Mouse (Mus musculus) layer of hippocampus, adult 9-10 months (tissue): Measurements from ENCODE around the gene Btbd19.

Source experiments
- DNase-seq: peaks from one replicate; pipeline ENCODE4 v3.0.0; 2022; ENCODE audit warnings: low spot score

The Btbd19 gene

GRCm38 (mm10) chr4:117133817-117134600 is 8.5 kb upstream of the Btbd19 start, which contains the start of gene Plk3:
Gene Plk3, minus strand, starts transcription at chr4:117133963.
- peak; percentile 97 for DNase-seq

- DNase-seq: no peak
These were observed 7.9 kb upstream of the Btbd19 start for GRCm38 (mm10) chr4:117133366-117133796.

- no peak for DNase-seq
These were observed 7.2 kb upstream of the Btbd19 start for GRCm38 (mm10) chr4:117132794-117133143.

- no peak for DNase-seq
These were observed 6.6 kb upstream of the Btbd19 start for GRCm38 (mm10) chr4:117131890-117132793.

GRCm38 (mm10) chr4:117131198-117131597 is 5.7 kb upstream of the Btbd19 start:
- no peak for DNase-seq

- no peak for DNase-seq
These were observed 5.3 kb upstream of the Btbd19 start for GRCm38 (mm10) chr4:117130790-117131189.

- no peak for DNase-seq
These were observed 2.6 kb upstream of the Btbd19 start for GRCm38 (mm10) chr4:117127991-117128686.

GRCm38 (mm10) chr4:117126675-117127290 is 1.3 kb upstream of the Btbd19 start, which contains the start of gene Tctex1d4:
Gene Tctex1d4, plus strand, starts transcription at chr4:117126794.
- no peak for DNase-seq

GRCm38 (mm10) chr4:117125910-117126674 is 567 bp upstream of the Btbd19 start:
- DNase-seq: no peak

GRCm38 (mm10) chr4:117124518-117125347 is 792 bp downstream of the Btbd19 start:
- no peak for DNase-seq

GRCm38 (mm10) chr4:117124218-117124517 is 1.4 kb downstream of the Btbd19 start:
- no peak for DNase-seq

- no peak for DNase-seq
These were observed 1.8 kb downstream of the Btbd19 start for GRCm38 (mm10) chr4:117123546-117124217.

- no peak for DNase-seq
These were observed 3.3 kb downstream of the Btbd19 start for GRCm38 (mm10) chr4:117122209-117122608.

- peak; percentile 95 for DNase-seq
These were observed 4.8 kb downstream of the Btbd19 start for GRCm38 (mm10) chr4:117120445-117121414.

- DNase-seq: no peak
These were observed 5.5 kb downstream of the Btbd19 start for GRCm38 (mm10) chr4:117120052-117120444.

GRCm38 (mm10) chr4:117119636-117120035 is 5.9 kb downstream of the Btbd19 start:
- no peak for DNase-seq

- DNase-seq: no peak
These were observed 7.6 kb downstream of the Btbd19 start for GRCm38 (mm10) chr4:117117931-117118330.

GRCm38 (mm10) chr4:117115592-117115991 is 9.9 kb downstream of the Btbd19 start:
- DNase-seq: no peak

- no peak for DNase-seq
These were observed 12.3 kb downstream of the Btbd19 start for GRCm38 (mm10) chr4:117113237-117113636.
